Mouse (Mus musculus): Measurements from ENCODE around the gene Bpifa1. TPM values are rescaled to one million over a fixed set of nuclear protein-coding genes. Genes with fewer than 3 reads are reported as not detected.
"Not testable (repeated sequence)": the region's sequence is repeated elsewhere in the genome, so short reads cannot be mapped to it uniquely, and the experiment has no call there.

Bpifa1 gene
- polyA plus RNA-seq, 1 experiment from 2014 or later, result not detected

- Histone ChIP-seq H3K4me3 (ENCODE audit: low read depth, low read length) (no peak within 1 kb of the TSS), H3K9me3 (ENCODE audit: control insufficient read depth) (no peaks in the 10 kb centered on the region), H3K27ac (ENCODE audit: low read depth, low read length) (no peak within 1 kb of the TSS), H3K4me2 (replicated peaks; ENCODE audit: low read depth) (no peak within 1 kb of the TSS), H3K4me1 (replicated peaks; ENCODE audit: control insufficient read depth, insufficient read depth, low read length) (no peaks in the 10 kb centered on the region), H3K36me3 (ENCODE audit: control insufficient read depth, insufficient read depth) (no peaks in the 10 kb centered on the region), H3K27me3 (replicated peaks; ENCODE audit: control insufficient read depth, insufficient read depth, low read length) (no peaks in the 10 kb centered on the region), H3K9ac (ENCODE audit: low read depth, low read length) (no peak within 1 kb of the TSS)
- no peak for ATAC-seq
- no peak for TF ChIP-seq CTCF (IDR thresholded peaks at IDR 0.05; ENCODE audit: low read depth)
- WGBS, result 74% methylated on average over 8 of the region's 8 CpGs
Observed at GRCm38 (mm10) chr2:154162307-154162706, 19.6 kb downstream of the Bpifa1 start, which contains the start of gene Bpifa5. Gene Bpifa5 (plus strand): TSS chr2:154162607.

GRCm38 (mm10) chr2:154163306-154163705 is 20.6 kb downstream of the Bpifa1 start:
- 91% methylated on average over 5 of the region's 5 CpGs for WGBS
- TF ChIP-seq CTCF (IDR thresholded peaks at IDR 0.05; ENCODE audit: low read depth), result no peak
- H3K9ac ChIP-seq (ENCODE audit: low read depth, low read length), result no peak overlapping the region
- H3K36me3 ChIP-seq (ENCODE audit: control insufficient read depth, insufficient read depth), result no peaks in the 10 kb centered on the region
- no peaks in the 10 kb centered on the region for H3K4me1 ChIP-seq (replicated peaks; ENCODE audit: control insufficient read depth, insufficient read depth, low read length)
- no peaks in the 10 kb centered on the region for H3K27me3 ChIP-seq (replicated peaks; ENCODE audit: control insufficient read depth, insufficient read depth, low read length)
- no peaks in the 10 kb centered on the region for H3K9me3 ChIP-seq (ENCODE audit: control insufficient read depth)
- H3K4me3 ChIP-seq (ENCODE audit: low read depth, low read length), result no peak overlapping the region
- no peak for ATAC-seq
- H3K4me2 ChIP-seq (replicated peaks; ENCODE audit: low read depth), result no peak overlapping the region
- H3K27ac ChIP-seq (ENCODE audit: low read depth, low read length), result no peak overlapping the region

- Histone ChIP-seq H3K27ac (ENCODE audit: low read depth, low read length) (no peak overlapping the region), H3K4me1 (replicated peaks; ENCODE audit: control insufficient read depth, insufficient read depth, low read length) (no peaks in the 10 kb centered on the region), H3K36me3 (ENCODE audit: control insufficient read depth, insufficient read depth) (no peaks in the 10 kb centered on the region), H3K9ac (ENCODE audit: low read depth, low read length) (no peak overlapping the region), H3K9me3 (ENCODE audit: control insufficient read depth) (no peaks in the 10 kb centered on the region), H3K4me3 (ENCODE audit: low read depth, low read length) (no peak overlapping the region), H3K4me2 (replicated peaks; ENCODE audit: low read depth) (no peak overlapping the region), H3K27me3 (replicated peaks; ENCODE audit: control insufficient read depth, insufficient read depth, low read length) (no peaks in the 10 kb centered on the region)
- no peak for ATAC-seq
- TF ChIP-seq CTCF (IDR thresholded peaks at IDR 0.05; ENCODE audit: low read depth), result no peak
- 38% methylated on average over 3 of the region's 3 CpGs for WGBS
Observed at GRCm38 (mm10) chr2:154169172-154169571, 26.5 kb downstream of the Bpifa1 start.

- Histone ChIP-seq H3K4me1 (replicated peaks; ENCODE audit: control insufficient read depth, insufficient read depth, low read length) (no peaks in the 10 kb centered on the region), H3K9me3 (ENCODE audit: control insufficient read depth) (no peaks in the 10 kb centered on the region), H3K9ac (ENCODE audit: low read depth, low read length) (no peak overlapping the region), H3K4me3 (ENCODE audit: low read depth, low read length) (no peak overlapping the region), H3K36me3 (ENCODE audit: control insufficient read depth, insufficient read depth) (no peaks in the 10 kb centered on the region), H3K27ac (ENCODE audit: low read depth, low read length) (no peak overlapping the region), H3K4me2 (replicated peaks; ENCODE audit: low read depth) (no peak overlapping the region), H3K27me3 (replicated peaks; ENCODE audit: control insufficient read depth, insufficient read depth, low read length) (no peaks in the 10 kb centered on the region)
- ATAC-seq, result no peak
- no peak for TF ChIP-seq CTCF (IDR thresholded peaks at IDR 0.05; ENCODE audit: low read depth)
- WGBS, result 71% methylated on average over 6 of the region's 6 CpGs
Observed at GRCm38 (mm10) chr2:154171621-154172020, 28.9 kb downstream of the Bpifa1 start.

- no peak for ATAC-seq
- H3K4me3 ChIP-seq (ENCODE audit: low read depth, low read length), result no peak overlapping the region
- 46% methylated on average over 1 of the region's 1 CpGs for WGBS
Observed at GRCm38 (mm10) chr2:154173313-154173712, 30.6 kb downstream of the Bpifa1 start.

GRCm38 (mm10) chr2:154181900-154182299 is 39.2 kb downstream of the Bpifa1 start:
- not testable (repeated sequence) for ATAC-seq; H3K4me2 ChIP-seq (replicated peaks; ENCODE audit: low read depth)

More at GRCm38 (mm10) chr2:154173313-154173712, 30.6 kb downstream of the Bpifa1 start:
- no peaks in the 10 kb centered on the region for H3K27me3 ChIP-seq (replicated peaks; ENCODE audit: control insufficient read depth, insufficient read depth, low read length)
- H3K27ac ChIP-seq (ENCODE audit: low read depth, low read length), result no peak overlapping the region
- H3K4me2 ChIP-seq (replicated peaks; ENCODE audit: low read depth), result no peak overlapping the region
- H3K9me3 ChIP-seq (ENCODE audit: control insufficient read depth), result no peaks in the 10 kb centered on the region
- no peaks in the 10 kb centered on the region for H3K4me1 ChIP-seq (replicated peaks; ENCODE audit: control insufficient read depth, insufficient read depth, low read length)
- no peaks in the 10 kb centered on the region for H3K36me3 ChIP-seq (ENCODE audit: control insufficient read depth, insufficient read depth)
- peak; percentile 80 for TF ChIP-seq CTCF (IDR thresholded peaks at IDR 0.05; ENCODE audit: low read depth)
- no peak overlapping the region for H3K9ac ChIP-seq (ENCODE audit: low read depth, low read length)

GRCm38 (mm10) chr2:154183061-154183460 is 40.4 kb downstream of the Bpifa1 start:
- not testable (repeated sequence) for H3K9ac ChIP-seq (ENCODE audit: low read depth, low read length); H3K4me1 ChIP-seq (replicated peaks; ENCODE audit: control insufficient read depth, insufficient read depth, low read length); H3K4me3 ChIP-seq (ENCODE audit: low read depth, low read length); H3K27me3 ChIP-seq (replicated peaks; ENCODE audit: control insufficient read depth, insufficient read depth, low read length); H3K9me3 ChIP-seq (ENCODE audit: control insufficient read depth); H3K27ac ChIP-seq (ENCODE audit: low read depth, low read length); ATAC-seq; H3K36me3 ChIP-seq (ENCODE audit: control insufficient read depth, insufficient read depth); H3K4me2 ChIP-seq (replicated peaks; ENCODE audit: low read depth)
- WGBS, result 47% methylated on average over 4 of the region's 4 CpGs

More at GRCm38 (mm10) chr2:154181900-154182299, 39.2 kb downstream of the Bpifa1 start:
- not testable (repeated sequence) for H3K36me3 ChIP-seq (ENCODE audit: control insufficient read depth, insufficient read depth); H3K9me3 ChIP-seq (ENCODE audit: control insufficient read depth); H3K27me3 ChIP-seq (replicated peaks; ENCODE audit: control insufficient read depth, insufficient read depth, low read length); H3K9ac ChIP-seq (ENCODE audit: low read depth, low read length); H3K27ac ChIP-seq (ENCODE audit: low read depth, low read length); H3K4me1 ChIP-seq (replicated peaks; ENCODE audit: control insufficient read depth, insufficient read depth, low read length); H3K4me3 ChIP-seq (ENCODE audit: low read depth, low read length)
- WGBS, result 82% methylated on average over 7 of the region's 7 CpGs

Data from intestine, postnatal 0 days (tissue).